Mouse (Mus musculus): Measurements from ENCODE around the gene Olfr470. TPM values are rescaled to one million over a fixed set of nuclear protein-coding genes. Genes with fewer than 3 reads are reported as not detected.
"Not testable (repeated sequence)": the region's sequence is repeated elsewhere in the genome, so short reads cannot be mapped to it uniquely, and the experiment has no call there.

The Olfr470 gene
- not detected in 2 replicates for polyA plus RNA-seq (2014; fragmentation: Nextera tagmentation; extraction: Ambion mirVana)

GRCm38 (mm10) chr7:107847390-107847789 is at the start of gene Olfr470:
Gene Olfr470, minus strand, starts transcription at chr7:107847490.
- 78% methylated on average over 1 of the region's 1 CpGs for WGBS
- not testable (repeated sequence) for ATAC-seq (ENCODE audit: low read depth); H3K4me3 ChIP-seq (ENCODE audit: low read depth, low read length); H3K4me1 ChIP-seq (ENCODE audit: control insufficient read depth, insufficient read depth, low read length); H3K27ac ChIP-seq (replicated peaks; ENCODE audit: low read depth, low read length); H3K9ac ChIP-seq (ENCODE audit: low read depth, low read length); H3K9me3 ChIP-seq (ENCODE audit: control insufficient read depth, low read length); H3K36me3 ChIP-seq (ENCODE audit: control insufficient read depth, insufficient read depth, low read length); H3K27me3 ChIP-seq (replicated peaks; ENCODE audit: control insufficient read depth, insufficient read depth, low read length); H3K4me2 ChIP-seq (ENCODE audit: low read depth, low read length); DNase-seq (ENCODE audit: low spot score)

GRCm38 (mm10) chr7:107841719-107842118 is 5.6 kb downstream of the Olfr470 start:
- Histone ChIP-seq H3K4me1 (ENCODE audit: control insufficient read depth, insufficient read depth, low read length) (no peaks in the 10 kb centered on the region), H3K4me2 (ENCODE audit: low read depth, low read length) (no peak overlapping the region), H3K9ac (ENCODE audit: low read depth, low read length) (no peak overlapping the region), H3K27me3 (replicated peaks; ENCODE audit: control insufficient read depth, insufficient read depth, low read length) (no peaks in the 10 kb centered on the region), H3K36me3 (ENCODE audit: control insufficient read depth, insufficient read depth, low read length) (no peaks in the 10 kb centered on the region), H3K4me3 (ENCODE audit: low read depth, low read length) (no peak overlapping the region), H3K9me3 (ENCODE audit: control insufficient read depth, low read length) (no peaks in the 10 kb centered on the region), H3K27ac (replicated peaks; ENCODE audit: low read depth, low read length) (no peak overlapping the region)
- WGBS: 77% methylated on average over 1 of the region's 1 CpGs
- ATAC-seq (ENCODE audit: low read depth): no peak
- peak; percentile 17 for DNase-seq (ENCODE audit: low spot score)

GRCm38 (mm10) chr7:107825441-107825840 is 21.8 kb downstream of the Olfr470 start, which contains the start of gene Olfr469:
Gene Olfr469, minus strand, starts transcription at chr7:107825541.
- H3K9ac ChIP-seq (ENCODE audit: low read depth, low read length); H3K27ac ChIP-seq (replicated peaks; ENCODE audit: low read depth, low read length); H3K27me3 ChIP-seq (replicated peaks; ENCODE audit: control insufficient read depth, insufficient read depth, low read length); ATAC-seq (ENCODE audit: low read depth); H3K4me2 ChIP-seq (ENCODE audit: low read depth, low read length); H3K4me3 ChIP-seq (ENCODE audit: low read depth, low read length); DNase-seq (ENCODE audit: low spot score); H3K9me3 ChIP-seq (ENCODE audit: control insufficient read depth, low read length); H3K4me1 ChIP-seq (ENCODE audit: control insufficient read depth, insufficient read depth, low read length); H3K36me3 ChIP-seq (ENCODE audit: control insufficient read depth, insufficient read depth, low read length): not testable (repeated sequence)

GRCm38 (mm10) chr7:107823867-107824266 is 23.4 kb downstream of the Olfr470 start:
- not testable (repeated sequence) for H3K36me3 ChIP-seq (ENCODE audit: control insufficient read depth, insufficient read depth, low read length); H3K27ac ChIP-seq (replicated peaks; ENCODE audit: low read depth, low read length); DNase-seq (ENCODE audit: low spot score); H3K27me3 ChIP-seq (replicated peaks; ENCODE audit: control insufficient read depth, insufficient read depth, low read length); ATAC-seq (ENCODE audit: low read depth); H3K4me1 ChIP-seq (ENCODE audit: control insufficient read depth, insufficient read depth, low read length); H3K9me3 ChIP-seq (ENCODE audit: control insufficient read depth, low read length); H3K9ac ChIP-seq (ENCODE audit: low read depth, low read length); H3K4me3 ChIP-seq (ENCODE audit: low read depth, low read length); H3K4me2 ChIP-seq (ENCODE audit: low read depth, low read length)
- 49% methylated on average over 2 of the region's 2 CpGs for WGBS

- H3K27ac ChIP-seq (replicated peaks; ENCODE audit: low read depth, low read length): no peak overlapping the region
- no peaks in the 10 kb centered on the region for H3K4me1 ChIP-seq (ENCODE audit: control insufficient read depth, insufficient read depth, low read length)
- H3K4me2 ChIP-seq (ENCODE audit: low read depth, low read length): no peak overlapping the region
- H3K36me3 ChIP-seq (ENCODE audit: control insufficient read depth, insufficient read depth, low read length): no peaks in the 10 kb centered on the region
- H3K9me3 ChIP-seq (ENCODE audit: control insufficient read depth, low read length): no peaks in the 10 kb centered on the region
- H3K27me3 ChIP-seq (replicated peaks; ENCODE audit: control insufficient read depth, insufficient read depth, low read length): no peaks in the 10 kb centered on the region
- ATAC-seq (ENCODE audit: low read depth) (no peak), DNase-seq (ENCODE audit: low spot score) (peak; percentile 23)
- no peak overlapping the region for H3K4me3 ChIP-seq (ENCODE audit: low read depth, low read length)
- H3K9ac ChIP-seq (ENCODE audit: low read depth, low read length): no peak overlapping the region
Observed at GRCm38 (mm10) chr7:107819442-107819841, 27.8 kb downstream of the Olfr470 start.

GRCm38 (mm10) chr7:107811963-107812362 is 35.3 kb downstream of the Olfr470 start, which contains the start of gene Olfr467:
Gene Olfr467, plus strand, starts transcription at chr7:107812263.
- Histone ChIP-seq H3K9ac (ENCODE audit: low read depth, low read length) (no peak within 1 kb of the TSS), H3K4me2 (ENCODE audit: low read depth, low read length) (no peak within 1 kb of the TSS), H3K4me3 (ENCODE audit: low read depth, low read length) (no peak within 1 kb of the TSS), H3K9me3 (ENCODE audit: control insufficient read depth, low read length) (peaks cover 6% of the 10 kb centered on the region; the same call in 1 of the 2 replicates), H3K36me3 (ENCODE audit: control insufficient read depth, insufficient read depth, low read length) (no peaks in the 10 kb centered on the region), H3K4me1 (ENCODE audit: control insufficient read depth, insufficient read depth, low read length) (no peaks in the 10 kb centered on the region), H3K27ac (replicated peaks; ENCODE audit: low read depth, low read length) (no peak within 1 kb of the TSS), H3K27me3 (replicated peaks; ENCODE audit: control insufficient read depth, insufficient read depth, low read length) (no peaks in the 10 kb centered on the region)
- ATAC-seq (ENCODE audit: low read depth): no peak
- DNase-seq (ENCODE audit: low spot score): no peak

- H3K4me3 ChIP-seq (ENCODE audit: low read depth, low read length): no peak overlapping the region
- H3K9me3 ChIP-seq (ENCODE audit: control insufficient read depth, low read length): no peaks in the 10 kb centered on the region
- H3K36me3 ChIP-seq (ENCODE audit: control insufficient read depth, insufficient read depth, low read length): no peaks in the 10 kb centered on the region
- no peak overlapping the region for H3K4me2 ChIP-seq (ENCODE audit: low read depth, low read length)
- H3K4me1 ChIP-seq (ENCODE audit: control insufficient read depth, insufficient read depth, low read length): no peaks in the 10 kb centered on the region; the same call in 1 of the 2 replicates
- DNase-seq (ENCODE audit: low spot score) (peak; percentile 68), ATAC-seq (ENCODE audit: low read depth) (no peak)
- no peak overlapping the region for H3K9ac ChIP-seq (ENCODE audit: low read depth, low read length)
- no peak overlapping the region for H3K27ac ChIP-seq (replicated peaks; ENCODE audit: low read depth, low read length)
- WGBS: 36% methylated on average over 3 of the region's 3 CpGs
- no peaks in the 10 kb centered on the region for H3K27me3 ChIP-seq (replicated peaks; ENCODE audit: control insufficient read depth, insufficient read depth, low read length)
Observed at GRCm38 (mm10) chr7:107802138-107802537, 45.2 kb downstream of the Olfr470 start.

GRCm38 (mm10) chr7:107801108-107801507 is 46.2 kb downstream of the Olfr470 start, which contains the start of gene Ovch2:
Gene Ovch2, minus strand, starts transcription at chr7:107801208.
- Histone ChIP-seq H3K4me3 (ENCODE audit: low read depth, low read length) (no peak within 1 kb of the TSS), H3K9ac (ENCODE audit: low read depth, low read length) (no peak within 1 kb of the TSS)
- 77% methylated on average over 2 of the region's 2 CpGs for WGBS

GRCm38 (mm10) chr7:107796500-107796899 is 50.8 kb downstream of the Olfr470 start:
- Histone ChIP-seq H3K4me3 (ENCODE audit: low read depth, low read length) (no peak overlapping the region), H3K9ac (ENCODE audit: low read depth, low read length) (no peak overlapping the region), H3K27me3 (replicated peaks; ENCODE audit: control insufficient read depth, insufficient read depth, low read length) (no peaks in the 10 kb centered on the region), H3K9me3 (ENCODE audit: control insufficient read depth, low read length) (no peaks in the 10 kb centered on the region), H3K36me3 (ENCODE audit: control insufficient read depth, insufficient read depth, low read length) (no peaks in the 10 kb centered on the region), H3K27ac (replicated peaks; ENCODE audit: low read depth, low read length) (no peak overlapping the region), H3K4me1 (ENCODE audit: control insufficient read depth, insufficient read depth, low read length) (no peaks in the 10 kb centered on the region), H3K4me2 (ENCODE audit: low read depth, low read length) (no peak overlapping the region)
- ATAC-seq (ENCODE audit: low read depth) (no peak), DNase-seq (ENCODE audit: low spot score) (no peak)
- 75% methylated on average over 2 of the region's 2 CpGs for WGBS

More at GRCm38 (mm10) chr7:107801108-107801507, 46.2 kb downstream of the Olfr470 start, which contains the start of gene Ovch2:
- no peaks in the 10 kb centered on the region; the same call in 1 of the 2 replicates for H3K4me1 ChIP-seq (ENCODE audit: control insufficient read depth, insufficient read depth, low read length)
- DNase-seq (ENCODE audit: low spot score) (no peak), ATAC-seq (ENCODE audit: low read depth) (no peak)
- H3K36me3 ChIP-seq (ENCODE audit: control insufficient read depth, insufficient read depth, low read length): no peaks in the 10 kb centered on the region
- H3K4me2 ChIP-seq (ENCODE audit: low read depth, low read length): no peak within 1 kb of the TSS
- no peak within 1 kb of the TSS for H3K27ac ChIP-seq (replicated peaks; ENCODE audit: low read depth, low read length)
- no peaks in the 10 kb centered on the region for H3K9me3 ChIP-seq (ENCODE audit: control insufficient read depth, low read length)
- no peaks in the 10 kb centered on the region for H3K27me3 ChIP-seq (replicated peaks; ENCODE audit: control insufficient read depth, insufficient read depth, low read length)
